Mouse (Mus musculus) right cerebral cortex, postnatal 10 days (tissue): ENCODE data around the gene Slc25a10.

Source experiments
- DNase-seq, 2 experiments: peaks; one replicate each; pipeline ENCODE4 v3.0.0; 2021; ENCODE audit warnings: low spot score in 2 of 2

Slc25a10 gene

GRCm38 (mm10) chr11:120484265-120484981 lies 7.2 kb upstream of the Slc25a10 start, which contains the start of gene Mrpl12:
Gene Mrpl12, plus strand, starts transcription at chr11:120484613.
- peak; percentile 93 to 94 for DNase-seq

GRCm38 (mm10) chr11:120485251-120485650 lies 6.4 kb upstream of the Slc25a10 start:
- no peak for DNase-seq

- DNase-seq = no peak
Observed at GRCm38 (mm10) chr11:120488516-120488915, 3.1 kb upstream of the Slc25a10 start.

- DNase-seq = peak; percentile 76 to 81
Observed at GRCm38 (mm10) chr11:120489054-120489761, 2.4 kb upstream of the Slc25a10 start.

GRCm38 (mm10) chr11:120490291-120491046 lies 1.2 kb upstream of the Slc25a10 start:
- DNase-seq = no peak

GRCm38 (mm10) chr11:120492024-120492877 lies 611 bp downstream of the Slc25a10 start:
- peak in 1 of 2 experiments; percentile 51 for DNase-seq

GRCm38 (mm10) chr11:120492878-120493203 lies 1.2 kb downstream of the Slc25a10 start:
- DNase-seq = no peak

GRCm38 (mm10) chr11:120493351-120493750 lies 1.7 kb downstream of the Slc25a10 start:
- DNase-seq = no peak

- no peak for DNase-seq
Observed at GRCm38 (mm10) chr11:120493911-120494310, 2.3 kb downstream of the Slc25a10 start.

- DNase-seq = no peak
Observed at GRCm38 (mm10) chr11:120497436-120497835, 5.8 kb downstream of the Slc25a10 start.

- no peak for DNase-seq
Observed at GRCm38 (mm10) chr11:120498226-120498625, 6.6 kb downstream of the Slc25a10 start.

- no peak for DNase-seq
Observed at GRCm38 (mm10) chr11:120498891-120499290, 7.3 kb downstream of the Slc25a10 start.

- no peak for DNase-seq
Observed at GRCm38 (mm10) chr11:120499894-120500293, 8.3 kb downstream of the Slc25a10 start.

GRCm38 (mm10) chr11:120500357-120500756 lies 8.7 kb downstream of the Slc25a10 start:
- no peak for DNase-seq

GRCm38 (mm10) chr11:120501018-120501417 lies 9.4 kb downstream of the Slc25a10 start:
- DNase-seq = no peak

GRCm38 (mm10) chr11:120501701-120502100 lies 10.1 kb downstream of the Slc25a10 start:
- no peak for DNase-seq

- no peak for DNase-seq
Observed at GRCm38 (mm10) chr11:120505661-120506060, 14.0 kb downstream of the Slc25a10 start.

- no peak for DNase-seq
Observed at GRCm38 (mm10) chr11:120506899-120507298, 15.3 kb downstream of the Slc25a10 start.

GRCm38 (mm10) chr11:120507611-120508289 lies 16.1 kb downstream of the Slc25a10 start:
- DNase-seq = no peak

- DNase-seq = no peak
Observed at GRCm38 (mm10) chr11:120508290-120508870, 16.7 kb downstream of the Slc25a10 start.

GRCm38 (mm10) chr11:120509940-120510339 lies 18.3 kb downstream of the Slc25a10 start:
- DNase-seq = no peak
